Mouse (Mus musculus) ES-E14 (cell line): ENCODE results near the gene Ocel1.

Experiments
- HCFC1 ChIP-seq: IDR thresholded peaks from 2 replicates; pipeline ENCODE4 v1.6.1; 2012; ENCODE audit warnings: low read length, inconsistent platforms, borderline replicate concordance; ENCODE audit not compliant: insufficient read depth
- MAFK ChIP-seq: IDR thresholded peaks from 2 replicates; pipeline ENCODE4 v1.6.1; 2014; ENCODE audit warnings: mild to moderate bottlenecking, low read depth, low read length, inconsistent platforms; ENCODE audit not compliant: insufficient read depth
- ZC3H11A ChIP-seq: IDR thresholded peaks from 2 replicates; pipeline ENCODE4 v1.6.1; 2012; ENCODE audit warnings: low read depth, mild to moderate bottlenecking, inconsistent platforms, low read length, borderline replicate concordance
- ZNF384 ChIP-seq: IDR thresholded peaks from 2 replicates; pipeline ENCODE4 v1.6.1; 2012; ENCODE audit warnings: low read depth, low read length, inconsistent platforms

- TF ChIP-seq HCFC1 (no peak), ZC3H11A (no peak), ZNF384 (no peak), MAFK (no peak)
These were observed 26.6 kb downstream of the Ocel1 start for GRCm38 (mm10) chr8:71397701-71398100.
